Mouse (Mus musculus) bone marrow, adult 2 months (tissue): Measurements from ENCODE around the gene Gm10772. TPM values are rescaled to one million over a fixed set of nuclear protein-coding genes. Genes with fewer than 3 reads are reported as not detected.
"Not testable (repeated sequence)": the region's sequence is repeated elsewhere in the genome, so short reads cannot be mapped to it uniquely, and the experiment has no call there.

Experiments used
- H3K27ac ChIP-seq: fragments of 200-500 bp; 2 replicates; pipeline ENCODE4 v1.5.1; 2012; ENCODE audit warnings: low read depth, mild to moderate bottlenecking, control low read depth, inconsistent platforms, low read length; ENCODE audit not compliant: control insufficient read depth, poor library complexity, insufficient read depth
- H3K4me1 ChIP-seq: fragments of 200-500 bp; 2 replicates; pipeline ENCODE4 v1.6.1; 2011; ENCODE audit warnings: low read length; ENCODE audit not compliant: control insufficient read depth, insufficient read depth
- H3K4me3 ChIP-seq: fragments of 200-500 bp; replicated peaks from 2 replicates; pipeline ENCODE3; 2011; ENCODE audit warnings: mild to moderate bottlenecking, low read depth, low read length, control low read depth; ENCODE audit not compliant: control insufficient read depth
- CTCF ChIP-seq: fragments of 200-500 bp; IDR thresholded peaks from 2 replicates; pipeline ENCODE4 v1.5.1; 2011; ENCODE audit warnings: low read length, control low read depth; ENCODE audit not compliant: control insufficient read depth, insufficient read depth
- POLR2A ChIP-seq: fragments of 200-500 bp; IDR thresholded peaks from 2 replicates; pipeline ENCODE4 v1.6.1; 2011; ENCODE audit warnings: low read depth, mild to moderate bottlenecking, control low read depth, low read length, borderline replicate concordance; ENCODE audit not compliant: control insufficient read depth
- WGBS: fragments of 180-500 bp; shearing (Covaris S2); methylation state at CpG from one replicate; pipeline ENCODE4 v1.1.7; 2018; 5-methylcytosine and 5-hydroxymethylcytosine counted together
- polyA plus RNA-seq: library from polyadenylated mRNA; stranded (reverse); fragments of >200 nt; gene quantifications from 2 replicates; pipeline ENCODE4 v1.2.4, GENCODE M21; 2011; ENCODE audit warnings: low replicate concordance; ENCODE audit not compliant: missing spikeins, insufficient read depth, insufficient read length

Gene Gm10772
- polyA plus RNA-seq: not detected in 2 replicates

DNA sequence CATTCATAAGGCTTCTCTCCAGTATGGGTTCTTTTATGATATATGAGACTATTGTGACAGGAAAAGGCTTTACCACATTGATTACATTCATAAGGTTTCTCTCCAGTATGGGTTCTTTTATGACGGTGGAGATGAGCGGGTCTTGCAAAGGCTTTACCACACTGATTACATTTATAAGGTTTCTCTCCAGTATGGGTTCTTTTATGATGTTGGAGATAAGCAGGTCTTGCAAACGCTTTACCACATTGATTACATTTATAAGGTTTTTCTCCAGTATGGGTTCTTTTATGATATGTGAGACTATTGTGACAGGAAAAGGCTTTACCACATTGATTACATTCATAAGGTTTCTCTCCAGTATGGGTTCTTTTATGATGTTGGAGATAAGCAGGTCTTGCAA lies at the start of gene Gm10772:
TSS of gene Gm10772 (minus strand) at position 101 of the 400 bp plus-strand sequence.
- not testable (repeated sequence) for H3K27ac ChIP-seq

DNA sequence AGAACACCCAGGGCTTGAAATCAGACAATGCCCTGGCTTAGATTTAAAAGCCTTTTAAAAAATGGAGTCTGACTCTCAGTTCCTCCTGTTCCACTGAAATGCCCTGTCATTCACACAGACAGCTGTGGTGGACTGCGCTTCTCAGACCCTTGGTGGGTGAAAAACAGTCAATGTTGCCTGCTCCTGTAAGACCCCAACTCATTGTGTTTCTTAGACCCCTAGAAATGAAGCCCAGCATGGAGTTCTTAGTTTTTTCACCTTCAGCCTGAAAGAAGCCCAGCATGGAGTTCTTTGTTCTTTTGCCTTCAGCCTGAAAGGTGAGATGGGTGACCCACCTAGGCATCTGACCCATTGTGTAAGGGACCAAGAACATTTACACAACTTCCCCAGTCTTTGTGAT lies 36.5 kb upstream of the Gm10772 start:
- not testable (repeated sequence) for H3K4me3 ChIP-seq, H3K4me1 ChIP-seq, H3K27ac ChIP-seq
- no CpG with 5 or more reads among the region's 1 CpGs for WGBS

More for the DNA sequence above, at the start of gene Gm10772:
- not testable (repeated sequence) for H3K4me1 ChIP-seq, H3K4me3 ChIP-seq
- WGBS: 75% methylated on average over 2 of the region's 3 CpGs

- not testable (repeated sequence) for H3K4me1 ChIP-seq, H3K27ac ChIP-seq, H3K4me3 ChIP-seq
- WGBS: 55% methylated on average over 4 of the region's 7 CpGs
Observed at GRCm38 (mm10) chr13:66263141-66263540, 35.8 kb upstream of the Gm10772 start.

DNA sequence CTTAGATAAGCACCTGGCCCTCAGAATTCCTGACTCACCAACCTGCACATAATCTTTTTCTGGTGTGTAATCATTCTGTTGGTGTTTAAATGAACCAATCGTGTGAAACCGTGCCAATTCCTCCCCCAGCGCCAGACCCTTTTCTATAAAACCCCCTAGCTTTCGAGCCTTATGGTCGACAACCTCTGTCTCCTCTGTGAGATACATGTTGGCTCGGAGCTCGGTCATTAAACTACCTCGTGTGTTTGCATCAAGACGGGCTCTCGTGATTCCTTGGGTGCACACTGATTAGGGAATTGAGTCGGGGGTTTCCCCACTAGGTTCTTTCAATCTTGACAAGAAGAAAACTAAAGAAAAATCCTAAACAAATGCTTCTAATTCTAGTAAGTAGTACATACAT lies 13.0 kb downstream of the Gm10772 start:
- no peak overlapping the region for H3K27ac ChIP-seq
- TF ChIP-seq CTCF: no peak
- TF ChIP-seq POLR2A: no peak
- no CpG with 5 or more reads among the region's 11 CpGs for WGBS
- no peak overlapping the region for H3K4me3 ChIP-seq
- no peaks in the 10 kb centered on the region for H3K4me1 ChIP-seq

GRCm38 (mm10) chr13:66213811-66214210 lies 13.6 kb downstream of the Gm10772 start:
- H3K27ac ChIP-seq, H3K4me3 ChIP-seq, H3K4me1 ChIP-seq: not testable (repeated sequence)
- no CpG with 5 or more reads among the region's 1 CpGs for WGBS

- not testable (repeated sequence) for H3K4me3 ChIP-seq, H3K27ac ChIP-seq, H3K4me1 ChIP-seq
- WGBS: 64% methylated on average over 6 of the region's 12 CpGs
Observed at GRCm38 (mm10) chr13:66179172-66179571, 48.2 kb downstream of the Gm10772 start.

Other genes with a start within 250 kb of the Gm10772 start
- gene Gm10324, start 108.0 kb downstream of the Gm10772 start, polyA plus RNA-seq: 1.1 TPM in 1 of 2 replicates, not detected in the other
- gene 2410141K09Rik, start 213.5 kb upstream of the Gm10772 start, polyA plus RNA-seq: 1.1 TPM in 1 of 2 replicates, not detected in the other